8 mouse cellular contexts compared by ENCODE assay signal in genomic region chrX:169036403-169037296, GRCm38 (mm10).
DNase-seq lines count a peak whose midpoint lies in the region; ATAC-seq and TF ChIP-seq lines count a peak whose summit lies in the region.

No protein-coding gene starts in this region.

- peak overlapping the region; percentile 28 for H3K4me3 ChIP-seq in hindbrain, embryonic 11.5 days (ENCODE audit: low read depth, low read length)
- peak overlapping the region; percentile 54 for H3K4me3 ChIP-seq in lung, embryonic 16.5 days (ENCODE audit: low read length)
- H3K4me3 ChIP-seq in olfactory bulb, adult 2 months (ENCODE audit: insufficient read depth, low read depth, low read length), result peak overlapping the region; percentile 56
- peak overlapping the region; percentile 43 for H3K4me3 ChIP-seq in thymus, adult 2 months (ENCODE audit: control insufficient read depth, insufficient read depth, low read length)

- no peak overlapping the region for H3K27ac ChIP-seq in hindbrain, embryonic 11.5 days (ENCODE audit: low read depth, low read length)
- peak overlapping the region; percentile 76 for H3K27ac ChIP-seq in lung, embryonic 16.5 days (ENCODE audit: low read length)
- no peak overlapping the region for H3K27ac ChIP-seq in olfactory bulb, adult 2 months (ENCODE audit: insufficient read depth, low read depth, low read length)
- no peak overlapping the region for H3K27ac ChIP-seq in thymus, adult 2 months (ENCODE audit: control insufficient read depth, insufficient read depth, low read length)

- DNase-seq in MEL-GATA-1-ER (ENCODE audit: extremely low read depth, low read depth), result peak; percentile 84
- peak; percentile 45 to 64 for DNase-seq in cerebellum, postnatal 10 days
- DNase-seq in frontal cortex, postnatal 10 days (ENCODE audit: low spot score in 2 of 2), result peak; percentile 9 to 50
- peak; percentile 64 for DNase-seq in hindbrain, embryonic 11.5 days (ENCODE audit: low spot score)
- DNase-seq in layer of hippocampus, postnatal 10 days (ENCODE audit: low spot score in 2 of 2), result peak; percentile 38 to 65
- DNase-seq in thymus, adult 2 months, result peak; percentile 38

- no peaks in the 10 kb centered on the region for H3K9me3 ChIP-seq in hindbrain, embryonic 11.5 days (ENCODE audit: control insufficient read depth, low read length)
- H3K9me3 ChIP-seq in lung, embryonic 16.5 days (ENCODE audit: control insufficient read depth, low read length), result no peaks in the 10 kb centered on the region

- 21% methylated on average over 26 of the region's 32 CpGs for WGBS in hindbrain, embryonic 11.5 days
- 19% methylated on average over 31 of the region's 32 CpGs for WGBS in lung, embryonic 16.5 days
- WGBS in olfactory bulb, adult 2 months, result 22% methylated on average over 32 of the region's 32 CpGs
- 3% methylated on average over 31 of the region's 32 CpGs for WGBS in thymus, adult 2 months

- TF ChIP-seq CTCF in olfactory bulb, adult 2 months (IDR thresholded peaks at IDR 0.05; ENCODE audit: insufficient read depth, low read depth, low read length), result peak; percentile 22; the same call in 1 of the 2 replicates
- no peak for TF ChIP-seq CTCF in thymus, adult 2 months (IDR thresholded peaks at IDR 0.05; ENCODE audit: borderline replicate concordance, control insufficient read depth, extremely low read depth, insufficient read depth, low read length, poor library complexity)

- peak; percentile 96 for ATAC-seq in hindbrain, embryonic 11.5 days (ENCODE audit: low FRiP score)
- ATAC-seq in lung, embryonic 16.5 days (ENCODE audit: low read depth), result peak; percentile 97

- H3K4me2 ChIP-seq in hindbrain, embryonic 11.5 days (replicated peaks; ENCODE audit: low read depth, low read length), result peak overlapping the region; percentile 57
- H3K4me2 ChIP-seq in lung, embryonic 16.5 days (ENCODE audit: low read depth, low read length), result peak overlapping the region; percentile 54

- H3K9ac ChIP-seq in hindbrain, embryonic 11.5 days (ENCODE audit: low read depth, low read length), result peak overlapping the region; percentile 42; the same call in 1 of the 2 replicates
- peak overlapping the region; percentile 65 for H3K9ac ChIP-seq in lung, embryonic 16.5 days (ENCODE audit: low read length)

- TF ChIP-seq POLR2A in olfactory bulb, adult 2 months (IDR thresholded peaks at IDR 0.05; ENCODE audit: insufficient read depth, low read depth, low read length), result 0 out of 2 replicates have a peak, but pooled peaks have one; percentile 16
- TF ChIP-seq POLR2A in thymus, adult 2 months (IDR thresholded peaks at IDR 0.05; ENCODE audit: control insufficient read depth, extremely low read depth, insufficient read depth, low read length, poor library complexity), result no peak

- no peaks in the 10 kb centered on the region for H3K4me1 ChIP-seq in hindbrain, embryonic 11.5 days (replicated peaks; ENCODE audit: control insufficient read depth, insufficient read depth, low read length)
- no peaks in the 10 kb centered on the region for H3K4me1 ChIP-seq in lung, embryonic 16.5 days (replicated peaks; ENCODE audit: control insufficient read depth, insufficient read depth, low read length)
- 0 out of 2 replicates have a peak, but pooled peaks cover 5% of the 10 kb centered on the region for H3K4me1 ChIP-seq in olfactory bulb, adult 2 months (ENCODE audit: control insufficient read depth, insufficient read depth, low read length)
- peaks cover 2% of the 10 kb centered on the region for H3K4me1 ChIP-seq in thymus, adult 2 months (replicated peaks; ENCODE audit: control insufficient read depth, insufficient read depth, low read length)

- H3K36me3 ChIP-seq in hindbrain, embryonic 11.5 days (ENCODE audit: control insufficient read depth, insufficient read depth, low read length), result no peaks in the 10 kb centered on the region
- H3K36me3 ChIP-seq in lung, embryonic 16.5 days (ENCODE audit: control insufficient read depth, insufficient read depth, low read length), result no peaks in the 10 kb centered on the region
- no peaks in the 10 kb centered on the region for H3K36me3 ChIP-seq in thymus, adult 2 months (ENCODE audit: control insufficient read depth, insufficient read depth, low read length)

- H3K27me3 ChIP-seq in hindbrain, embryonic 11.5 days (ENCODE audit: control insufficient read depth, insufficient read depth, low read length), result peaks cover 5% of the 10 kb centered on the region; the same call in 1 of the 2 replicates
- H3K27me3 ChIP-seq in lung, embryonic 16.5 days (ENCODE audit: control insufficient read depth, insufficient read depth, low read depth, low read length), result no peaks in the 10 kb centered on the region
- no peaks in the 10 kb centered on the region for H3K27me3 ChIP-seq in thymus, adult 2 months (ENCODE audit: control insufficient read depth, insufficient read depth, low read length)

Comparison
In these comparisons a context has a peak if more than half of its experiments do, and no peak if none do; other contexts are left out.
1. DNase-seq: peak in every context shown above with its lines; median percentile 84 in MEL-GATA-1-ER; 64 in hindbrain, embryonic 11.5 days; 54 in cerebellum, postnatal 10 days; 52 in layer of hippocampus, postnatal 10 days; 38 in thymus, adult 2 months; 30 in frontal cortex, postnatal 10 days.